Mouse (Mus musculus) testis, postnatal 10 days (tissue): ENCODE results near the gene Ptges2.
"Not testable (repeated sequence)": the region's sequence is repeated elsewhere in the genome, so short reads cannot be mapped to it uniquely, and the experiment has no call there.

Source experiments
- DNase-seq: peaks from one replicate; pipeline ENCODE4 v3.0.0; 2021; ENCODE audit warnings: low spot score

The Ptges2 gene

GRCm38 (mm10) chr2:32395484-32395945 lies at the start of gene Ptges2:
Gene Ptges2, plus strand, starts transcription at chr2:32395896.
- peak; percentile 96 for DNase-seq

DNA sequence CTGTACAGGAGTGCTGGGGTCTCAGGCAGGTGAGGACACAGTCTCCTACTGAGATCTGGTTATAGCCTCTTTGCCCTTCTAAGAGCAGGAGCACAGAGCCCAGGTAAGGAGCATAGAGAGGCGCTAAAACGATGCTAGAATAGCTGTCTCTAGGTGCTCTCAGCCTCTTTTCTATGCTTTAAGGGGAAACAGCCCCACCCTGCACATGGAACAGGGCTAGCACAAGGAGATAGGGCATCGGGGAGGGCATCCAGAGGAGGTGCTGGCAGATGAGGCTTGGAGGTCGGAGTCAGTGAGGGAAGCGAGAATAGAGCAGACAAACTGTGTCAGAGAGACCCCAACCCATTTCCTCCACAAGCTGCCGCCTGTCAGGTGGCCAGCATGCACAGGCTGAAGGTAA lies 48.7 kb upstream of the Ptges2 start:
- no peak for DNase-seq

DNA sequence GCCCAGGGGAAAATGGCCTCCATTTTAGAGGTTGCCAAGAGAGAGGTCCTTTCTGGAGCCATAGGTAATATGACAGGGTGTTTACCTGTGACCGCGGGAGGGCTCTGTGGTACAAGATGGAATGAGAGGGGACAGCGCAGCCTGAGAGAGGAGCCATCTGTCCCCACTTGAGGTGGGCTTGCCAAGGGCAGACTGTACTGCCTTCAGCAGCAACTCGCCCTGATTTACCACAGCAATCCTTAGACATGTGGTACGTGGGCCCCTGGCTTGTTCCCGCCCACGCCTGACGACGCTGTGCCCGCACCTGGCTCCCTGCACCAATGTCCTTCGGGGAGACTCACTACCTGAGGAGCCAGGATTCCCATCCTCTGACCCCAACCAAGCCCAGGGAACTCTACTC lies 47.4 kb upstream of the Ptges2 start:
- DNase-seq: no peak

- DNase-seq: no peak
These were observed 46.0 kb upstream of the Ptges2 start for GRCm38 (mm10) chr2:32349625-32350255.

GRCm38 (mm10) chr2:32350471-32351051 lies 45.1 kb upstream of the Ptges2 start:
- DNase-seq: no peak

- no peak for DNase-seq
These were observed 44.2 kb upstream of the Ptges2 start for GRCm38 (mm10) chr2:32351471-32351961.

- peak; percentile 62 for DNase-seq
These were observed 43.3 kb upstream of the Ptges2 start, which contains the start of gene Ciz1 for GRCm38 (mm10) chr2:32352151-32353006. Gene Ciz1, plus strand, starts transcription at chr2:32352327.

- DNase-seq: peak; percentile 96
These were observed 42.6 kb upstream of the Ptges2 start, which contains the start of gene Dnm1 for GRCm38 (mm10) chr2:32353007-32353542. Gene Dnm1, minus strand, starts transcription at chr2:32353338.

DNA sequence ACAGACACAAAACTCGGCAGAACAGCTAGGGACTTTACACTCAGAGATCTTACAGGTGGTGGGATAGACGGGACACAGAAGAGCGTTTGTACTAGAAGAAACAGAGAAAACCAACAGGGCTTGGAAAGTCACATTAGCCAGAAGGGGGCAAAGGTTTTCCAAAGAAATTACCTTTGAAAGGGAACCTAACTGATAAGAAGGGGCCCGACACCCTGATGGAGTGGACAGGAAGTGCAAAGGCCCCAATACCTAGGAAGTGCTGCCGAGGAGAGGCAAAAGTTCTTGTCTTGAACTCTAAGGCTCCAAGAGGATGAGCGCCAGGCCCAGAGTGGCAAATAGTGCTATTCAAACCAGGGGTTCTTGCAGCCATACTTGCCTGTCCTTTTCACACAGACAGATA lies 41.9 kb upstream of the Ptges2 start:
- DNase-seq: no peak

DNA sequence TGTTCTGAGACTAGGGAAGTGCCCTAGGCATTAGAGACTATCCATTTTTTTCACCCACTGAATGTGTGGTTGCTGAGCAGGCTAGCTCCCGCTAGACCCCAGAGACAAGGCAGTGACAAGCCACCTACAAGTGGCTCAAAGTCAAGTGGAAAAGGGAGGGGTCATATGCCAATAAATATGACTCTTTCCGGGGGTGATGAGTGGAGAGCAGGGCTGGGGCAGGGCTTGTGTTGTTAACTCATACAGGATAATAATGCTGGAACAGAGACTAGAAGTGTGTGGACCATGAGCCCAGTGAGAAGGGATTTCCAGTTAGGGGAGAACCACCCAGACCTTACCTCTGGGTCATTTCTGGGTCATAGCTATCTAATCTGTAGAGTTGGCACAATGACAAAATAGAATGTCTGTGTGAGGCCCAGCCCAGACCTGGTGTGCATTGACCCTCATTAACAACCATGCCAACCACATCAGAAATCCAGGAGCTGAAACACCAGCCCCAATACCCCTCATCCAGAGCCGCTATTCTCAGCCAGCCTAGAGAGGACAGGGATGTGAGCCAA lies 41.3 kb upstream of the Ptges2 start:
- no peak for DNase-seq

GRCm38 (mm10) chr2:32356216-32356615 lies 39.5 kb upstream of the Ptges2 start:
- no peak for DNase-seq

- DNase-seq: no peak
These were observed 38.0 kb upstream of the Ptges2 start for GRCm38 (mm10) chr2:32357710-32358109.

DNA sequence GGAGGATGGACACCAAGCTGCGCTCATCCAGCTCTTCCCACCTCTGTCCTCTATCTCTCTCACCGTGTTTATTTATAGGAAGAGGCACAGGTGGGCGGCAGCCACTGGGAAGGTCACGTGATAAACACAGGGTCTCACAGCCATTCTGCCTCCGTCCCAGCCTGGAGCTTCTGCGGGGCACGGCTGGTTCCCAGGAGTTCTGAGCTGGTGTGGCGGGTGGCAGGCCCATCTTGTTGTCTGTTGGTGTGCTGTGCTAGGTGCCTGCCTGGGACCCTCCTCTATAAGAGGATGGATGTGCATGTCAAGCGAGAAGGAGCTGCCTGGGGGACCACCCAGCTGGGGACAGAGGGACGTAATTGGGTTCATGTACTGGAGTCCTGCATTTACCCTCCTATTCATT lies 37.3 kb upstream of the Ptges2 start:
- no peak for DNase-seq

GRCm38 (mm10) chr2:32360741-32361140 lies 35.0 kb upstream of the Ptges2 start:
- DNase-seq: peak; percentile 81

GRCm38 (mm10) chr2:32361437-32361836 lies 34.3 kb upstream of the Ptges2 start:
- peak; percentile 85 for DNase-seq

- DNase-seq: not testable (repeated sequence)
These were observed 33.4 kb upstream of the Ptges2 start for GRCm38 (mm10) chr2:32362274-32362673.

- DNase-seq: peak; percentile 93
These were observed 32.8 kb upstream of the Ptges2 start for GRCm38 (mm10) chr2:32362817-32363340.

GRCm38 (mm10) chr2:32363376-32364106 lies 32.2 kb upstream of the Ptges2 start:
- DNase-seq: no peak

GRCm38 (mm10) chr2:32364121-32364520 lies 31.6 kb upstream of the Ptges2 start:
- DNase-seq: no peak

- DNase-seq: no peak
These were observed 28.4 kb upstream of the Ptges2 start for GRCm38 (mm10) chr2:32367315-32367714.

GRCm38 (mm10) chr2:32374191-32374590 lies 21.5 kb upstream of the Ptges2 start:
- no peak for DNase-seq
